Mouse (Mus musculus): ENCODE measurements at regions not wholly inside any gene's neighbourhood (a gene's known extent, or its start where the extent isn't known, plus 50 kb on each side); places are given as distances from the start of the nearest gene placed in this dataset.

DNA sequence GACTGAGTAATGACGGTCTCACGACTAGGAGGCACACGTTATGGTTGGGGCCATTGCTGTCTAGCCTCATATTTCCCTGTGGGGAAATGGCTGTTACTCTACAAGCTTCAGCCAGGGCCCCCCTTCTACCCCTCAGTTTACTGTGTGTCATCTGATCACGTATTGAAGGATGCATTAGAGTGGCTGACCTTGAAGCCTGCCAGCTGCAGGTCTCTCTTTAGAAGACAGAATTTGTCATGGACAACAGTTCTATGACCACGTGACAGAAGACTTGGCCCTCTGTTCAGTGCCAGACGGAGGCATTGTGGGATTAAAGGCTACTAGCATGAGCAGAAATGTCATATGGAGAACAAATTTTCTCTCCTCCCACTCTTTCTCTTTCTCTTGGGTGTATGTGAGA lies 115.6 kb downstream of the Gas1 start:
- DNase-seq (ENCODE audit: low spot score): no peak

DNA sequence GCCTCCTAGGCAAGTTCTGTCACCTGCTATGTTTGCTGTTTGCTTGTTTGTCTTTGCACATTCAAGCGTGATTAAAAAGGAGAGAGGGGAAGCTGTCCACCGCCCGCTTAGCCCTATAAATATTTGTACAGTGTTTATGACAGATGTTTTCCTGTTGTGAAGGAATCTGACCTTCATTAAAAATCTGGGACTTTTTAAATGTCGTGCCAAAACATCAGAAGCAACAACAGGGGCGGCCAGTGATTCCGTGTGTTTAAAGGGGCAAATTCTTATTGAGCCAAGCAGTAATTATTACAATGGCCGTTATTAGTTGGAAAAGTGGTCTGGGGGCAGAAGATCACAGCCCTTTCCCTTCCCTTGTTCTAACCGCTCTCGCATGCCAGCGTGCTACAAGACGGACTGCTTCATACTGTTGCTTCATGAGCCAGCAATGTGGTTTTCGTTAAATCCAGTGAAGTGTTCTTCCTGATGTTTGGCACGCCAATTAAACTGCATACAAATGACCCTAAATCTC lies 119.3 kb downstream of the Gas1 start:
- DNase-seq (ENCODE audit: low spot score): peak; percentile 69

DNA sequence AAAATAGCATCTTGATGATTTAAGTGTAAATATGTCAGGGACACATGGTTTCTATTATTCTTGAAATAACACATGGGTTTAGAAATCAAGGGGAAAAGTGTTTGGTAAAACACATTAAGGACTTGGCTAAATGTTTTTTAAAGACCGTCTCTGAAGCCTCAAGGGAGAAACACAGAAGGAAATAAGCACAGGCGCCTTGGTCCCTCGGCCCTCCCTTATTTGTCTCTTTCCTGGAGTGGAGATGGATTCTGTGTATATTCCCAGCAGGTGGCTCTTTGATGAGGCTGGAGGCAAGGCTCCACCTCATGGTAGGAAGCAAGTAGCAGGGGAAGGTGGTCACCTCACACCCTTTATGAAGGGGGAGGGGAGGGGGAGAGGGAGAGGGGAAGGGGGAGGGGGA lies 122.6 kb downstream of the Gas1 start:
- peak; percentile 23 for DNase-seq (ENCODE audit: low spot score)

DNA sequence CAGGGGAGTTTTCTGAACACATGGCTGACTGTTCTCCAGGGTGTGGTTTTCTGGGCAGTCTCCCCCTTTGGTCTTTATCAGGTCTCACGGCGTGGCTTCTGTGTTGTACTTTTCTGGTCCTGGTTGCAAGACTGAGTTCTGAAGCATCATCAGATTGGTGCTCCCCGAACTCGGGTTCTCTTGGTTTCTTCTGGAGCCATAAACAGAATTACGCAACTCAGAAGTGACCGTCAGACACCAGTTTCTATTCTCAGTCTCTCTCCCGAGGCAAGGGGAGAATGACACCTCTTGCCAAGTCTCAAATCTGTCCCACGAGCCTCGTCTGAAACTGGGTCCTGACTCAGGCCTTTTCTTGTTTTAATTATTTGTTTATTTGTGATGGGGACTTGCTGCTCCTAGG lies 123.1 kb downstream of the Gas1 start:
- DNase-seq (ENCODE audit: low spot score): no peak

DNA sequence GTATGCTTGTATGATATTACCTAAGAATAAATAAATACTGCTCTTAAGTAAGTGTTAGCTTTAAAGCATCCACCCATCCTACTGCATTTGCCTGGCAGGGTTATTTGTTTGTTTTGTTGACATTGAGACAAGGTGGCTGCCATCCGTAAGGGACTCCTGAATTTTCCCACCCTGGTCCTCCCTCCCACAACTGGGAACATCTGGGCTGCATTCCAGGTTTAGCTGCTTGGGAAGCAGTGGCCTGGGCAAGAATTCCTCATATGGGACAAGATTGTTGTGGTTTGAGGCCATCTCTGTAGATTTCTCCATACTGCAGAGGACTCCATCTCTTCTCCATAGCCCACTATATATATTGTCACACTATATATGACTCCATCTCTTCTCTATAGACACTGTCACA lies 125.3 kb downstream of the Gas1 start:
- DNase-seq (ENCODE audit: low spot score): no peak

DNA sequence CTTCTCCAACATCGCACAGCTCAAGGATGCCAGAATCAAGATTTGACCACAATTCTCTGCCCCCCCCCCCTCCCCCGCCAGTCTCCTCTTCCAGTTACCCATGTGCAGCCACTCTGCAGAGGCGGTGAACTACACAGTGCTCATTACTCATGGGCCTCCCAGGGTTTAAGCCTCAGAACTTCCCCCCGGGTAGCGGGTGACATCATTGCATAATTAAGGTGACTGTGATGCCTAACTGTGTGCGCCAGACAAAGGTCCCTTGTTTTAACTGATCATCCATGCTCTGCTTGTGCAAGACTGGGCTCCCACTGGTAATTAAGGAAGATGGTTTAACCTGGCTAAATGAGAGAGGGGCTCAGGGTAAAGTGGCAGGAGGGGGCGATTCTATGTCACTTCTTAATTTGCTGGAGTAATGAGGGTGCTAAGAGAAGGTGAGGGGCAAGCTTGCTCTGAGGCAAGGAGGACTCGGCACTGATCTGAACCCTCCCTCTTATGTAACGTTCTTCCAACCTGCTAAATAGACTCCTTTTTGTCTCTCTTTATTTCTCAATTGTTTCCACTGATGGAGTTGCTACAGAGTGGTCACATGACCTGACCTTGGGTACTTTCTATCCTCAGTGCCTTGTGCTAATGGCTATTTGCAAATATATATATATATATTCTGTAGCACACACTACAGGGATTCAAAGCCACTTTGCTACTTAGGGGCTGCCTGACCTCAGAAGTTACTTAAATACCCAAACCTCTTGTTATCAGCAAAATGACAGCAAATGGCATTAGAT lies 126.2 kb downstream of the Gas1 start:
- peak; percentile 47 for DNase-seq (ENCODE audit: low spot score)

DNA sequence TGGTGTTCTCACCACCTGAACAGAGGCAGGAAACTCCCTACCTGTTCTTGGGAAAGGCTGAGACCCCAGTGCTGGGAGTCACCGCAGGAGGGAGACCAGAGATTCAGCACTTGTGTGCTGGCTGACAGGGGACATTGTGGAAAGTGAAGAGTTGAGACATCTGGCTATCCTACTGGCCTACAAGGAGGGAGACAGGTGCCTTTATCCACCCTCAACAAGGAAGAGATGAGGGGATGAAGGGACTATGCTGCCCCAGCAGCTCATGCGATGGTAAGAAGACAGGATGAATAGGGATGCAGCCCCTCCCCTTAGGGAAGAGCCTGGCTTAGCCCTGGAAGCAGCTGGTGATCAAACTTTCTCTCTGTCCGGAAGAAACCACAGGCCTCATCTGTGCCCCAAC lies 127.5 kb downstream of the Gas1 start:
- DNase-seq (ENCODE audit: low spot score): no peak

DNA sequence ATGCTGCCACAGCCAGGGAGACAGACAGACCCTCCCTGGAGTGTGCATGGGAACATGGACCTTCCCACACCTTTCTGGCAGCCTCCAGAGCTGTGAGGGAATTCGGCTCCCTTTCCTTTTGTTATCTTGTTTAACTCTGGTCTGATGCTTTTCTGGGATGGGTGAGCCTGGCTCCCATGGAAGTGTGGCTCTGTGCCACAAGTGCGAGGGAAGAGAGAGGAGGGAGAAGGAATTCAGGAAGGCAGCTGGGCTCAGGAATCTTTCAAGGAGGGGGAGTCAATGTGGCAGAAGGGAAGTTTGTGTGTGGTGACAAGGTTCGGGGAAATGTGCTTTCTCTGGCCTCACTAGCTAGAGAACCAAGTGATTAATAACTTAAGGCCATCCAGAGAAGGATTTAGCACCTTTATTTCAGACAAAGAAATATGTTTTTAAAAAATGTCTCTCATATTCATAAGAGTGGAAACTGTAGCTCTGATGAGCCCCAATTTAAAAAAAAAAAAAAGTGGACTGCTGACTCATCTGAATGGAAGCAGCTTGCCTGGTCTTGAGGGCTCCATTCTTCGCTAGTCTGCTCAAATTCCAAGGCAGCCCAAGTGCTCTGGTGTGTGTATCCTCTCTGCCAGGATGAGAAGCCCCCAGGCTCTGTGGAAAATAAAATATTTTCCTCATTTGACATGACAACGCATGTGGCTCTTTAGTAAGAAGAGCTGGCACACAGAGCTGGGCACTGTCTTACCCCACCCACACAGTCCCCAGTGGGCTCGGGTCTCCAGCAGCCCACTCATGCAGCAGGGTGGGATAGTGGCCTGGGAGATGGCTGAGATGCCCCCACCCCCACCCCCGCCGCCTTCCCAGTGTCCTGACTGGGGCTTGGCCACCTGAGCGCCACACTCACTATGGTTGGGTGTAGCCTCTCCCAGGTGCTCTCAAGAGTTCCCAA lies 129.1 kb downstream of the Gas1 start:
- DNase-seq (ENCODE audit: low spot score): no peak

DNA sequence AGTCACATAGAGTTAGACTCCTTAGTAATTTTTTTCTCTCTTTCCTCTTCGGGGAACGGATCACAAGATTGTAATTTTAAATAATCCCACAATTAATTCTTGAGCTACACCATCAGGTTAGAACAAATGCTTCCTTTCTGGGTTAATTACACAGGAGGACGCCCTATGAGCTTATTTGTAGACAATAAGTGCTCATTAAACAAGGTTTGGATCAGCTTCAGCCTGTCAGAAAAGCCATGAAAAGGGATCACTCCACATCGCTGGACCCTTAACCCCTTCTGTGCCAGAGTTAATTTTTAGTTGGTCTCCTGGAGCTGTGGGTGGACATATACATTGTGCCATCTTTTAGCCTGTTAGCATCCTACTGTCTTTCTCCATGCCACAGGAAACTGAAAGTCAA lies 131.4 kb downstream of the Gas1 start:
- DNase-seq (ENCODE audit: low spot score): no peak

DNA sequence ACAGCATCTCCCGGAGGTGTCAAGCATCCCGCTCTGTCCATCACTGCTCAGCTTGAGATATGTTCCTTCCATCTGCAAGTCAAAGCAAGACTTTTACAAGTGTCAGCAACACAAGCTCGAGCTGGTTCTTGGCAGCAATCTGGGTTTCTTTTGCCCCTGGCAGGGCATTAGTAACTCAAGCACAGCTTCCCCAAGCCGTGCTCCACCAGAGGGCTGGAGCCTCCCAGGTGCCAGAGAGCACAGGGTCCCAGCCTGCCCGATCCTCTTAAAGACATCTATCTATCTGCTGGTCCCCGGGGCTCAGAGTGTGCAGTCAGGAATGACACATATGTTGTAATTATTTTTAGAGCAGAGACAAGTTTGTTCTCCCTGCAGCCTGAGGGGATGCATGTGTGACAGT lies 132.3 kb downstream of the Gas1 start:
- peak; percentile 17 for DNase-seq (ENCODE audit: low spot score)

DNA sequence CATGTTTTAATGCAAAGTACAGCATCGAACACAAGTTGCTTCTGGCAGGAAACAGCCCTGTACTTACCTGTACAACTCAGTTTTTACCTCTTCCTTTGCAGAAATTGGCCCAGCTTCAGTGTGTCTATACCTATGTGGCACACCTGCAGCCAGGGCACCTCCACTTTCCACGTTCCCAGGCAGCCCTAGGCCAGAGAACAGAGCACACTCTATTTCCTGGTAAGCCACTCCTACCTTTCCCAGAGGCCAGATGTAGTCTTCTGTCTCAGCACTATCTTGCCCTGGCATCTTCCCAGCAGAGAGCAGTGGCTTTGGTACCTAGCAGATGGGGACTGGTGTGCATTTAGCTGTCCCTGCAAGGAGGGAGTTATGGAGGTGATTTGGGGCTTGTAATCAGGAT lies 134.7 kb downstream of the Gas1 start:
- no peak for DNase-seq (ENCODE audit: low spot score)

DNA sequence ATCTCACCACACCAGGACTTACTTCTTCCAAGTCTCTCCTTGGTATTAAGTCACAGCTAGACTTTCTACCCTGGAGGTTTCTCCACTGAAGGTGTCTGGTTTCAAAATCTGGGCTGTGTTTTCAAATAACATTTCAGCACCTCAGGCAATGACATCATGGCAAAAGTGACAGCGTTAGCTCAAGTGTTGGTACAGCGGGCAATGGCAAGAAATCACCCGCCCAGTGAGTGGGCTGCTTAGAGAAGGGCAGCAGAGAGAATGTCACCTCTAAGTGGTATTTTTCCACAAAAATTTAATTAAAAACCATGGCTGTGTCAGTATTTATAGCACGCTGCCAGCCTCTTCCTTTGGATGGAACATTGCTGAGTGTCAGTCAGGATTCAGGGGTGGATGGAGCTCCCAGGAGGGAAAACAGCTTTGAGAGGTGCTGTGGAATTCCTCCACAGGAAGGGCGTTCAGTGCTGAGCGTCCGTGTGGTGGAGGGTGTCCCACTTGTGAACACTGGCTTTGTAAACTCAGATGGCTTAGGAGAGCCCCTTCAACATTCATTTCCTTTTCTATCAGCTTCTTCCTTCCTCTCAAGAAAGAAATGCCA lies 141.5 kb downstream of the Gas1 start:
- no peak for DNase-seq (ENCODE audit: low spot score)

DNA sequence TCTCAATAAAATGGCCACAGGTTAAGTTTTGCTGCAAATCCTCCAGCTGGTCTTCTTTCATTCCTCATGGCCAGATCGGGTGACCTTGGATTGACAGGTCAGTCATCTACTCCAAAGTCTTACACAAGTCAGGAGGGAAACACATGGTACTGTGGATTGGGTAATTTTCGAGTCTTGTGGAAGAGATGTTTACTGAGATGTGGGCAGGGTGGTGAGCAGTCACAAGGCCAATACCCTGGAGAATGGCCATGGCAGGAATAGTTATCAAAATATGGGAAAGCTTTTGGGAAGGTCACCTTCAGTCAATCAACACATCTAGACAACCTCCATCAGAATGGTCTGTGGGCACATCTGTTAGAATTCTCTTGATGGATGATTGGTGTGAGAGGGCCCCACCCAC lies 144.0 kb downstream of the Gas1 start:
- no peak for DNase-seq (ENCODE audit: low spot score)

DNA sequence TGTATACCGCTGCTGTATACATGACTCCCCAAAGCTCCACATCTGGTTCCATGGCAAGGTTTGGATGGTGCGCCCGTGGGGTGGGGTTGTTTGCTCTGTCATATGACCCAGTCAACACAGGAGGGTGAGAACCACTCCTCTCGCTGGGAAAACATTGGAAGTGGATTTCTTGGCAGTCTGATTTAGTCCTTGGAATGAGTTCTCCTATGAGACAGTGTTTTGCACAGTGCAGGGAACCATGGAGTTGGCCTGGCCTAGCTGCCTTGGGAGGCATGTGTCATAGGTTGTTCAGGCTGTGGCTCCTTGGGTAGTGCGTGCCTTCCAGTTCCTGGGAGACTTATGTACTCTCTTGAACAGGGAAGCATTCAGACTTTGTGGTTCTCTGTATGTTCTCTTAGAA lies 144.6 kb downstream of the Gas1 start:
- DNase-seq (ENCODE audit: low spot score): no peak

DNA sequence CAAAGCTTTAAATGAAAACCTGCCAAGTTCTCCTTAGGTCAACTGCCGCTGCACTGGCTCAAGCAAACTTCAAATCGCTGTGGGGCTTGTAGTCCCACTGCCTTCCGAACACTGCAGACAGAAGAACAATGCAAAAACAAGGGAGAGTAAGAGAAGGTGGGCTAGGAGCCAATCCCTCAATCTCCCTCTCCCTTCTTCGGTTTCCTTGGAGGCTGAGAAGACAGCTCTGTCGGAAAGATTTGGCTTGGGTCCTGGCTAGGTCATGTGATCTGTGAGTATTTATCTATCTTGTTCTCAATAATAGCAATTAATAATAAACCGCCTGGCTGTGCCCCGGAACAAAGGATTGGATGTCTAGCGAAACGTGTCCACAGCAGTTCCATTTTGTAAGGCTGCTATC lies 147.6 kb downstream of the Gas1 start:
- no peak for DNase-seq (ENCODE audit: low spot score)

DNA sequence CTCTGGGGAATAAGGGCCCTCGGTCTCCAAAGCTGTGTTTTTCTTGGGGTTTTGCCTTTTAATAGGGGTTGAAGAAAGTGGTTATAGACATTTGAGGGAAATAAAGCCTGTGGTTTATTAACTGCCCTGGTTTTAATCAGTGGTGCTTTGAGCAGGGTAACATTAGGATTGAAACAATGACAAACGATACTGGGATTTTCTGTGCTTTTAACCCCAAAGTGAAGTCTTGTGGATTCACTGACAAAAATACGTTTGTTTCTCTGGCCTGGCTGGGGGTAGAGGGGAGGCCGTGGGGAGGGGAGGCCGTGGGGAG lies 157.0 kb downstream of the Gas1 start:
- no peak for DNase-seq (ENCODE audit: low spot score)

DNA sequence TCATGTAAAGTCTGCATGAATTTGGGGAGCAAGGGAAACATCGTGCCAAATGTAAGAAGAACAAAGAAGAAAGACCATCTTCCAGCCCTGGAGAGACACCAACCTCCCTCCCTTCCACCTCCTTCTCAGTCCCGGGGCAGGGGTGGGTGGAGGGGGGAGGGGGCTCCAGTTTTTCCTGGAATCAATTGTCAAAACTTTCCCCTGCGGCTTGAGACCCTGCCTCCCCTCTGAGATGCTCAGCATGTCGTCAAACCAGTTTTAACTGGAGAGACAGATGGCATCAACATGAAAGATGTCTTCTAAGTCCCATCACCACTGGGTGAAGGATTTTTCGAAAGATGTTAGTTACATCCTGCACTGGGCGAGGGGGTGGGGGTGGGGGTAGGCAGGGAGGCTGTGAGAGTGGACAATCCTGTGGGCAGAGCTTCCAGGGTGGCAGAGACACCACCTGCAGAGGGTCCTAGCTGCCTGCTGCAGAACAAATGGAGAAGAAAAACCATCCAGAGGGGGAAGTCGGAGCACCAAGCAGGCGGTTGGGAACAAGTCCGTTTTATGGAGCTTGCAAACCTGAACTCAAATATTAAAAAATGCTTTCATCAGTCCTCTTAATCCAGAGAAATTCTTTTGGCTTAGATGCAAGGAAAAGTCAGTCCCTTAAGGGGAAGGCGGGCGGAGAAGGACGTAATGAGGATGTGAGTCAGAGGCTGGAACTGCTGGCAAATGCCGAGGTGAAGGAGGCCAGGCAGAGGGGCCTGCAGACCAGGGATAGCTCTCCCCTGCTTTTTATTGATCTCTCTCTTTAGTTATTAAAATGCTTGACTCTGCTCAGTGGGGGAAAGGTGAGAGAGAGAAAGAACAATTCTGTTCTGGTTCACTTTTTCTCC lies 157.6 kb downstream of the Gas1 start:
- DNase-seq (ENCODE audit: low spot score): peak; percentile 48

DNA sequence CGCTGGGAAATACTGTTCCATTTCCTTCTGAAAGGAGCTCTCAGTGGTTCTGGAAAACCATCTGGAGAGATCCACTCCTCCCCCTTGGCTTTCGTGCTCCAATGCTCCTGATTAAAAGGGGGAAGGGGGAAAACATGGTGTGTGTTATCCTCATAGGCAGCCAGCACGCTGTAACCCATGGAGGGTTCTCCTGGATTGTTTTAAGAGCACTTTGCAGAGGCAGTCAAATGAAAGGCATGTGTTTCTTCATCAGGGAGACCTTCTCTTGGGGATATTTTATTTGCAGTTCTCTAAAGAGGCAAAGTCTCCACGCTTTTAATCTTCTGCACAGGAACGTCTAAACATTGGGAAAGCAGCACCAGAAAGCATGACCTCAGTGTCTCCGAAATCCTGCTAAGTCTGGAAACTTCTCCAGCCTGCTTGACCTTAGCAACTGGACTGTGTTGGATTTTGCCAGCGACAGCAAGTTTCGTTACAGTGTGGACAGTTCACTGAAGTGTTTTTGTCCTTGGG lies 161.3 kb downstream of the Gas1 start:
- DNase-seq (ENCODE audit: low spot score): no peak

DNA sequence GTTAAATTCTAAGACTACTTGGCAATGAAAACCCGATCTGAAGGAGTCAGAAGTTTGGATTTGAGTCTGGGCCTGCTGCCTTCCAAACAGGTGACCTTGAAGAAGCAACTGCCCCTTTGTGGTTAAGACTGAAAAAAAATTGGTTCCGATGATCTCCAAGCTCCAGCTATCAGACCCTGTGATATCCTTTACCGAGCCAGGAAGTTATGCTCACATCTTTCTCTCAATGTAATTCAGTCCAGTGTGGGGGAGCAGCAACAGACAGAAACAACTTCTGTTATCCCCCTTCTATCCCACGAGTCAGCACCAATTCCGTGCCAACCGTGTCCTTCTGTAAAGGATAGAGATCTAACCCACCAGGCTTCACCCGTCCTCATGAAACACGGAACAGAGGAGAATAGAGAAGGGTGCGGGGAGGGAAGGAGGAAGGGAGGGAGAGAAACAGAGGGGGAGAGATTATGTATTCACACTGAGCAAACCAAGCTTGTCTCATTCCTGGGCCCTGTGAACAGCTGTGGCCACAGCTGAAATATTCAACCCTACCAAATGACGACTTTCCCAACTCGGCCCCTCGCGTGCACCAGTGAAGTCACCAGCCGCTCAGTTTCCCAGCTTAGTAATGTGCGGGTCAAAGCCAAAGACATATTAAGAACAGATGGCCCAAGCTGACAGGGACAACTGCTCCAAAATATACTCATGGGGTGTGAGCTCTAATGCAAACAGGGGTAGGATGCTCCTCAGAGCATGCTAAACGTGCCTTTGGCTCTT lies 164.9 kb downstream of the Gas1 start:
- no peak for DNase-seq (ENCODE audit: low spot score)

DNA sequence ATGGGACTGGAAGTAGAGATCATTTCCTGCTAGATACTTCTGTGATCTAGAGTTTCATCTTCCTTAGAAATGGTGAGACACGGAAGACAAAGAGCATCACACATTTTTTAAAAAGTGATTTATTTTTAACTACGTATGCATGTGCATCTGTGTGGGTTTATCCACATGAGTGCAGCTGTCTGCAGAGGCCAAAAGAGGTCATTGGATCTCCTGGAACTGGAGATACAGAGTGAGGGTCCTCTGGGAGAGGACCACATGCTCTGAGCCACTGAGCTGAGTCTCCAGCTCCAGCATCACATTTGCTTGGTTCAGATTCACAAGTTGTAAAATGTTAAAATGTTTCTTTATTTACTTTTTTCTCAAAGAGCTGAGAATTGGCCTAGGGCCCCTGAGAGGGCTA lies 166.1 kb downstream of the Gas1 start:
- DNase-seq (ENCODE audit: low spot score): no peak

DNA sequence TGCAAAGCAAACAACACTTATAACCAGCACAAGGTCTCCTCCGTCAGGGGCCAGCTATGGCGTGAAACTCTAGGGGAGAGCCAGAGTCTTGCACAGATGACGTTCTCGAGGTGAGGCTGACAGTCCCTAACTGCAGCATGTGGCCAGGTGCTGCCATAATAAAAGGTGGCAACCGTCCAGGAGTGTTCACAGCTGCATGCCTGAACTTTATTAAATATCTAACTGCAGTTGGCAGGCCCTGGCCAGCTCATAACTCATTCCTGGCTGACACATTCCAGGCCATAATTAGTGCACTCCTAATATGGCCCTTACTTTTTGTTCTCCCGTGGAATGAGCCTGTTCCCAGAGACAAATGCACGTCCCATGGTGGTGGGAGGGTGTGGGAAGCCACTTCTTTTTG lies 169.6 kb downstream of the Gas1 start:
- no peak for DNase-seq (ENCODE audit: low spot score)

Measured in embryo, embryonic 10.5 days (tissue).